Mouse (Mus musculus): ENCODE data around the gene Slc15a2. TPM values are rescaled to one million over a fixed set of nuclear protein-coding genes. Genes with fewer than 3 reads are reported as not detected.

Slc15a2 gene
- total and polyA plus RNA-seq, 2 experiments from 2014 or later: 23.5 to 23.9 TPM

DNA sequence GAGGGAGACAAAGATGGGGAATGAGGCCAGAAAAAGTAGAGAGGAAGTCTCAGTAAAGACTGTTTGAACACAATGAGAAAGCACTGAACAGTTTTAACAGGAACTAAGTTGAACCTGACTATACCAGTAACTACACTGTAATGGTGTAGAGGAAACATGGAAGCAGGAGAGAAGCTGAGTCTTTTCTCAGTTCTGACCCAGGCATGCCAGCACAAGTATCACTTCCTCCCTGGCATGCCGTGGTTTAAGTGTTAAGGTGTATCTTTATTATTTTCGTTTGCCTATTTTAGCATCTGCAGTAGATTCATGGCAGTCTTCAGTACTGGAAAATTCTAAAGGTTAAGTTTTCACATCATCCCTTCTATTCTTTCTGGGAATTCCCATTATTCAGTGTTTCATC is 10.2 kb upstream of the Slc15a2 start:
- Histone ChIP-seq H3K4me2 (ENCODE audit: low read depth) (no peak overlapping the region), H3K27me3 (ENCODE audit: insufficient read depth, low read length) (no peaks in the 10 kb centered on the region), H3K36me3 (ENCODE audit: insufficient read depth) (no peaks in the 10 kb centered on the region), H3K4me1 (ENCODE audit: insufficient read depth) (no peaks in the 10 kb centered on the region), H3K27ac (ENCODE audit: low read depth, low read length) (no peak overlapping the region), H3K9ac (no peak overlapping the region), H3K4me3 (ENCODE audit: low read depth, low read length) (no peak overlapping the region), H3K9me3 (ENCODE audit: low read length) (no peaks in the 10 kb centered on the region)
- WGBS: 87% methylated on average over 2 of the region's 2 CpGs
- no peak for TF ChIP-seq CTCF (IDR thresholded peaks at IDR 0.05; ENCODE audit: low read depth)
- no peak for ATAC-seq
- DNase-seq: no peak

DNA sequence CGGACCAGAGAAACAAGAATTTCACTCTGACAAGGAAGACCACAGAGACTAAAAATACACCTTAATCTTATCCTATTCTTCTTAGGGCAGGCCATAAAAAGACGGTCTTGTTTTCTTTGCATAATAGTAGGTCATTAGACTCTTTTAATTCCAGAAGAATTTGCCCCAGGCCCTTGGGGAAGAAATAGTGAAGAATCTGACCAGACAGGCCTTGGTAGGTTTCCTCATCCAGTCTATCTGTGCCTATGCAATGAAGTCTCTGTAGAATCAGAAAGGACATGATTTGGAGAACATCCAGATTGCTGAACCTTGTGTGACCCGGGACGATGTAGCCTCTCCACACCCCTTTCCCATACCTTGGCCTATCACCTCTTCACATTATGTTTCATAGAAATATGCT is 5.4 kb upstream of the Slc15a2 start:
- DNase-seq: no peak
- no peak overlapping the region for H3K4me3 ChIP-seq (ENCODE audit: low read depth, low read length)
- H3K27me3 ChIP-seq (ENCODE audit: insufficient read depth, low read length): no peaks in the 10 kb centered on the region
- H3K4me1 ChIP-seq (ENCODE audit: insufficient read depth): no peaks in the 10 kb centered on the region
- TF ChIP-seq CTCF (IDR thresholded peaks at IDR 0.05; ENCODE audit: low read depth): no peak
- H3K36me3 ChIP-seq (ENCODE audit: insufficient read depth): no peaks in the 10 kb centered on the region
- no peak overlapping the region for H3K9ac ChIP-seq
- no peaks in the 10 kb centered on the region for H3K9me3 ChIP-seq (ENCODE audit: low read length)
- no peak overlapping the region for H3K27ac ChIP-seq (ENCODE audit: low read depth, low read length)
- no peak overlapping the region for H3K4me2 ChIP-seq (ENCODE audit: low read depth)
- 93% methylated on average over 4 of the region's 4 CpGs for WGBS
- ATAC-seq: no peak

DNA sequence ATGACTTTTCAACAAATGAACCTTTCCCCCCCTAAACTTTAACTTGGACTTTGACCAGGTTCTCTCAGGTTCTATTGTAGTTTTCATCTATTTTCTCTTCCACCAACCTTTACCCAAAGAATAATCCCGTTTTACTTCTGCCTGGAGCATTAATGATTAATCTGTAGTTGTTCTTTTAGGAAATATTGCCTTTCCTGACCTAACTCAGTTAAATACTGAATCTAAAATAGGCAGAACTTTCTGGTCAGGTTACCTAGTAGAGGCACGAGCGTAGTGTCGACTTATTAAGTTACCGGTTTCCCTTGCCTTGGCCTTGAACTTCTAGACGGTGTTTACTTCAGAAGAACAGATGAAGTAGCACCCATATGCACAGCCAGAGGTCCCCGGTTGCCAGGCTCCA is 1.7 kb upstream of the Slc15a2 start:
- Histone ChIP-seq H3K27ac (ENCODE audit: low read depth, low read length) (no peak overlapping the region), H3K4me3 (ENCODE audit: low read depth, low read length) (no peak overlapping the region), H3K27me3 (ENCODE audit: insufficient read depth, low read length) (no peaks in the 10 kb centered on the region), H3K4me2 (ENCODE audit: low read depth) (no peak overlapping the region), H3K4me1 (ENCODE audit: insufficient read depth) (no peaks in the 10 kb centered on the region; the same call in 1 of the 2 replicates), H3K36me3 (ENCODE audit: insufficient read depth) (no peaks in the 10 kb centered on the region), H3K9me3 (ENCODE audit: low read length) (no peaks in the 10 kb centered on the region), H3K9ac (no peak overlapping the region)
- TF ChIP-seq CTCF (IDR thresholded peaks at IDR 0.05; ENCODE audit: low read depth): no peak
- DNase-seq: no peak
- ATAC-seq: no peak
- 88% methylated on average over 7 of the region's 7 CpGs for WGBS

DNA sequence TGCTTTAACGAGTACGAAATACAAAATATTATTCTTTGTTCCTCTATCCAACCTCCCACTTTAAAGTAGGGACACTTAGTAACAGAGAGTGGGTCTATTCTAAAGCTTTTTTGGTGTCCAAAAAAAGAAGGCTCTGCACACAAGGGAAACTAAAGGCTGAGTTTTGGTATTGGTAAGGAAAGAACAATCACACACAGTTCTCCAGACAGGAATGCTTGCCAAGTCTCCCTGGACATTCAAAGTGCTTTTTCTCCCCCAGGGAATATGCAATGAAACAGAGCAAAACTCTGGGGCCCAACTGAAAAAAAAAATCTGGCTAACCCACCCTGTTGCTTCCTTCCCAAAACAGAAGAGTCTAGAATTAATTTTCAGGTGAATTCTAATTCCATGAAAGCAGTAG is 616 bp downstream of the Slc15a2 start:
- DNase-seq (no peak), ATAC-seq (no peak)
- TF ChIP-seq CTCF (IDR thresholded peaks at IDR 0.05; ENCODE audit: low read depth): no peak
- Histone ChIP-seq H3K27me3 (ENCODE audit: insufficient read depth, low read length) (no peaks in the 10 kb centered on the region), H3K9ac (no peak overlapping the region), H3K4me3 (ENCODE audit: low read depth, low read length) (peak overlapping the region; percentile 27), H3K27ac (ENCODE audit: low read depth, low read length) (0 out of 2 replicates have a peak overlapping the region, but pooled peaks have one; percentile 29), H3K36me3 (ENCODE audit: insufficient read depth) (no peaks in the 10 kb centered on the region), H3K4me2 (ENCODE audit: low read depth) (peak overlapping the region; percentile 26; the same call in 1 of the 2 replicates), H3K9me3 (ENCODE audit: low read length) (no peaks in the 10 kb centered on the region), H3K4me1 (ENCODE audit: insufficient read depth) (no peaks in the 10 kb centered on the region; the same call in 1 of the 2 replicates)
- WGBS: 25% methylated on average over 2 of the region's 2 CpGs

DNA sequence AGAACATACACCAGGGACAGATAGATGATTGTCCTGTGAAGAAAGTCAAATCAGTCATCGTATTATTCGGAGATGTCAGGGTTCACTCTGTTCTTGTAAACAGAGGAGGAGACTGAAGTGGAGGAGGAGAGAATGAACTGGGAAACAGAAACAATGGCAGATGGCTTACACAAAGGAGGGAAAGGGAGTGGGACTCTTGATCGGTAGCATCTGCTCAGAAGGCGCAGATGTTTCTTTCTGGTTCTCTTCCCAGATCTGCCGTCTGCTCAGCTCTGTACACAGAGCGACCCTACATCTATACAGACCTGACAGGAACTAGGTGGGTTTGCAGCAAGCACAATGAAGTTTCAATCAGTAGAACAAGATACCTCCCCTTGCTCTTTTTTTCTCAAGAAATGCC is 9.1 kb downstream of the Slc15a2 start:
- H3K4me3 ChIP-seq (ENCODE audit: low read depth, low read length): no peak overlapping the region
- ATAC-seq: peak; percentile 94
- H3K4me1 ChIP-seq (ENCODE audit: insufficient read depth): no peaks in the 10 kb centered on the region
- no peaks in the 10 kb centered on the region for H3K36me3 ChIP-seq (ENCODE audit: insufficient read depth)
- 60% methylated on average over 6 of the region's 6 CpGs for WGBS
- DNase-seq: peak; percentile 74
- no peak overlapping the region for H3K27ac ChIP-seq (ENCODE audit: low read depth, low read length)
- H3K4me2 ChIP-seq (ENCODE audit: low read depth): no peak overlapping the region
- no peak for TF ChIP-seq CTCF (IDR thresholded peaks at IDR 0.05; ENCODE audit: low read depth)
- H3K27me3 ChIP-seq (ENCODE audit: insufficient read depth, low read length): no peaks in the 10 kb centered on the region
- H3K9me3 ChIP-seq (ENCODE audit: low read length): no peaks in the 10 kb centered on the region
- H3K9ac ChIP-seq: no peak overlapping the region

DNA sequence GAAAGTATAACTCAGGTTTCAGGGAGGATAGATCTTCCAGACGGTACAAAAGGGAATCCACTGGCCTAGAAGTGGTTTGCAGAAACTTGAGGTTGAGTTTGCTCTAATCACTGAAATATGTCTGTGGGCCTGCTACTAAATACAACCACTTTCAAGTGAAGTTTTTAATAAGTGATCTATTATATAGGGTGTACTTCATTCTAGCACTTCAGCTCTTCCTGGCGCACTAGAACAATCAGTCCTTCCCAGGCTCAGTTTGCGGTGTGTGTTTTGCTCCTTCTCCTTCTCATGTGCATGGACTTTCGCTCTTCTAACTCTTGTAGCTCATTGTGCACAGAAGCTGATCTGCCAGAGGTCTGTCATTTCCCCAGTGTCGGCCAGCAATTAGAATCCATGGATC is 11.8 kb downstream of the Slc15a2 start:
- no peak for ATAC-seq
- 93% methylated on average over 5 of the region's 5 CpGs for WGBS
- Histone ChIP-seq H3K9ac (no peak overlapping the region), H3K4me3 (ENCODE audit: low read depth, low read length) (no peak overlapping the region), H3K27ac (ENCODE audit: low read depth, low read length) (no peak overlapping the region), H3K4me2 (ENCODE audit: low read depth) (no peak overlapping the region), H3K36me3 (ENCODE audit: insufficient read depth) (no peaks in the 10 kb centered on the region), H3K4me1 (ENCODE audit: insufficient read depth) (no peaks in the 10 kb centered on the region), H3K27me3 (ENCODE audit: insufficient read depth, low read length) (no peaks in the 10 kb centered on the region), H3K9me3 (ENCODE audit: low read length) (no peaks in the 10 kb centered on the region)
- no peak for TF ChIP-seq CTCF (IDR thresholded peaks at IDR 0.05; ENCODE audit: low read depth)
- DNase-seq: no peak

DNA sequence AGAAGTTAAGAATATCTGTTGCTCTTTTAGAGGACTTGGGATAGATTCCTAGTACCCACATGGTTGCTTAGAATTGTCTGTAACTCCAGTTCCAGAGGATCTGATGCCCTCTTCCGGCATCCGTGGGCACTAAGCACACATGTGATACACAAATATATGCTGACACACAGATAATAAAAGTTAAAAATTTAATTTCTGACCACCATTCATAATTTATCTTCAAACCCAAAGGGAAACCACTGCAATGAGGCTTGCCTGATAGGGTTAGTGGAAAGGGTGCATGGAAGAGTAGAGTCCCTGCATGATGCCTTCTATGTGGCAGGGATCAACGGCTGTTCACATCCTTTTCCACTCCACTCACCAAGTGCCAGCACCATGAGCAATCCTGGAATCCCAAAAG is 13.1 kb downstream of the Slc15a2 start:
- ATAC-seq: no peak
- no peaks in the 10 kb centered on the region for H3K27me3 ChIP-seq (ENCODE audit: insufficient read depth, low read length)
- 96% methylated on average over 3 of the region's 3 CpGs for WGBS
- H3K9me3 ChIP-seq (ENCODE audit: low read length): no peaks in the 10 kb centered on the region
- DNase-seq: no peak
- H3K36me3 ChIP-seq (ENCODE audit: insufficient read depth): no peaks in the 10 kb centered on the region
- H3K4me3 ChIP-seq (ENCODE audit: low read depth, low read length): no peak overlapping the region
- TF ChIP-seq CTCF (IDR thresholded peaks at IDR 0.05; ENCODE audit: low read depth): no peak
- no peaks in the 10 kb centered on the region for H3K4me1 ChIP-seq (ENCODE audit: insufficient read depth)
- H3K9ac ChIP-seq: no peak overlapping the region
- no peak overlapping the region for H3K4me2 ChIP-seq (ENCODE audit: low read depth)
- H3K27ac ChIP-seq (ENCODE audit: low read depth, low read length): no peak overlapping the region

DNA sequence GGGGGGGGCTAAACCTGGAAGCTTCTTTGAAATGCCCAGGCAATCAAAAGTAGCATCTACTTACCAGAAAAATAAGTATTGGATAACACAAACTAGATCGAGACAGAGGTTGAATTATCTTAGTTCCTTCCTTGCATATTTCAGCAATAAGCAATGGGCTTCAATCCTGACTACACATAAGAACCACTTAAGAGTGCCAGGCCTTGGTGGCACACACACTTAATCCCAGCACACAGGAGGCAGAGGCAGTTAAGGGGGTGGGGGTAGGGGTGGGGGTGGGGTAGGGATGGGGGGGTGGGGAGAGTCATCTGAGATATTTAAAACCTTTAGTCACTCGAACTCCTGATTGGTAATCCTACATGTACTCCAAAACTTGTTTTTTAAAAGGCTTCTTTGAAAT is 13.5 kb downstream of the Slc15a2 start:
- no peak overlapping the region for H3K4me2 ChIP-seq (ENCODE audit: low read depth)
- H3K9me3 ChIP-seq (ENCODE audit: low read length): no peaks in the 10 kb centered on the region
- TF ChIP-seq CTCF (IDR thresholded peaks at IDR 0.05; ENCODE audit: low read depth): no peak
- DNase-seq (no peak), ATAC-seq (no peak)
- H3K27me3 ChIP-seq (ENCODE audit: insufficient read depth, low read length): no peaks in the 10 kb centered on the region
- no peaks in the 10 kb centered on the region for H3K4me1 ChIP-seq (ENCODE audit: insufficient read depth)
- H3K9ac ChIP-seq: no peak overlapping the region
- 40% methylated on average over 2 of the region's 2 CpGs for WGBS
- H3K36me3 ChIP-seq (ENCODE audit: insufficient read depth): no peaks in the 10 kb centered on the region
- no peak overlapping the region for H3K4me3 ChIP-seq (ENCODE audit: low read depth, low read length)
- peak overlapping the region; percentile 50; the same call in 1 of the 2 replicates for H3K27ac ChIP-seq (ENCODE audit: low read depth, low read length)
